Mouse (Mus musculus) embryonic fibroblast, embryonic 13.5 days (primary cell): ENCODE measurements around the gene Ankrd11. TPM values are rescaled to one million over a fixed set of nuclear protein-coding genes. Genes with fewer than 3 reads are reported as not detected.

Experiments
- H3K27ac ChIP-seq: 2 replicates; pipeline ENCODE4 v1.5.1; 2012; ENCODE audit warnings: low read length, control low read depth, inconsistent platforms; ENCODE audit not compliant: insufficient read depth
- H3K4me1 ChIP-seq: 2 replicates; pipeline ENCODE4 v1.6.1; 2011; ENCODE audit warnings: low read length; ENCODE audit not compliant: control insufficient read depth, insufficient read depth
- H3K4me3 ChIP-seq: 2 replicates; pipeline ENCODE4 v1.5.1; 2011; ENCODE audit warnings: mild to moderate bottlenecking, control low read depth, low read length; ENCODE audit not compliant: insufficient read depth
- CTCF ChIP-seq: IDR thresholded peaks from 2 replicates; pipeline ENCODE4 v1.5.1; 2011; ENCODE audit warnings: mild to moderate bottlenecking, control low read depth, low read length, moderate library complexity, borderline replicate concordance; ENCODE audit not compliant: insufficient read depth
- POLR2A ChIP-seq: IDR thresholded peaks from 2 replicates; pipeline ENCODE4 v1.6.1; 2011; ENCODE audit warnings: low read depth, mild to moderate bottlenecking, control low read depth, low read length, moderate library complexity
- polyA plus RNA-seq: library from polyadenylated mRNA; stranded (reverse); fragments of >200 nt; gene quantifications from 2 replicates; pipeline ENCODE4 v1.2.4, GENCODE M21; 2011; ENCODE audit warnings: low read depth; ENCODE audit not compliant: missing spikeins, insufficient read length

Gene Ankrd11
- polyA plus RNA-seq, 1 experiment = 83.5 TPM

- no peak overlapping the region for H3K27ac ChIP-seq
- no peaks in the 10 kb centered on the region for H3K4me1 ChIP-seq
- TF ChIP-seq POLR2A = no peak
- TF ChIP-seq CTCF = peak; percentile 12; the same call in 1 of the 2 replicates
- H3K4me3 ChIP-seq = no peak overlapping the region
These were observed 176.6 kb downstream of the Ankrd11 start for GRCm38 (mm10) chr8:122865441-122865840.

GRCm38 (mm10) chr8:122864719-122865129 lies 177.4 kb downstream of the Ankrd11 start:
- TF ChIP-seq CTCF = no peak
- no peak for TF ChIP-seq POLR2A
- H3K4me1 ChIP-seq = no peaks in the 10 kb centered on the region
- no peak overlapping the region for H3K4me3 ChIP-seq
- H3K27ac ChIP-seq = no peak overlapping the region

- Histone ChIP-seq H3K4me3 (no peak overlapping the region), H3K27ac (no peak overlapping the region), H3K4me1 (no peaks in the 10 kb centered on the region)
- TF ChIP-seq POLR2A (no peak), CTCF (no peak)
These were observed 182.2 kb downstream of the Ankrd11 start for GRCm38 (mm10) chr8:122859843-122860242.

GRCm38 (mm10) chr8:122856288-122856687 lies 185.8 kb downstream of the Ankrd11 start:
- H3K4me3 ChIP-seq = no peak overlapping the region
- TF ChIP-seq CTCF (no peak), POLR2A (no peak)

GRCm38 (mm10) chr8:122855123-122855522 lies 187.0 kb downstream of the Ankrd11 start:
- peaks cover 6% of the 10 kb centered on the region; the same call in 1 of the 2 replicates for H3K4me1 ChIP-seq
- no peak overlapping the region for H3K27ac ChIP-seq
- TF ChIP-seq CTCF = no peak
- no peak for TF ChIP-seq POLR2A
- no peak overlapping the region for H3K4me3 ChIP-seq

More at GRCm38 (mm10) chr8:122856288-122856687, 185.8 kb downstream of the Ankrd11 start:
- Histone ChIP-seq H3K27ac (no peak overlapping the region), H3K4me1 (0 out of 2 replicates have a peak, but pooled peaks cover 6% of the 10 kb centered on the region)

GRCm38 (mm10) chr8:122854388-122854787 lies 187.7 kb downstream of the Ankrd11 start:
- H3K27ac ChIP-seq = no peak overlapping the region
- H3K4me3 ChIP-seq = no peak overlapping the region
- TF ChIP-seq POLR2A (no peak), CTCF (no peak)
- H3K4me1 ChIP-seq = peaks cover 6% of the 10 kb centered on the region; the same call in 1 of the 2 replicates

- TF ChIP-seq POLR2A (no peak), CTCF (no peak)
- 0 out of 2 replicates have a peak overlapping the region, but pooled peaks have one; percentile 5 for H3K27ac ChIP-seq
These were observed 188.7 kb downstream of the Ankrd11 start for GRCm38 (mm10) chr8:122853340-122853771.

GRCm38 (mm10) chr8:122852546-122852905 lies 189.6 kb downstream of the Ankrd11 start:
- no peak overlapping the region for H3K4me3 ChIP-seq
- H3K4me1 ChIP-seq = peaks cover 6% of the 10 kb centered on the region; the same call in 1 of the 2 replicates
- no peak for TF ChIP-seq CTCF
- no peak for TF ChIP-seq POLR2A

More at GRCm38 (mm10) chr8:122853340-122853771, 188.7 kb downstream of the Ankrd11 start:
- Histone ChIP-seq H3K4me1 (peaks cover 6% of the 10 kb centered on the region; the same call in 1 of the 2 replicates), H3K4me3 (no peak overlapping the region)

GRCm38 (mm10) chr8:122851692-122852545 lies 190.2 kb downstream of the Ankrd11 start:
- no peak overlapping the region for H3K4me3 ChIP-seq
- H3K27ac ChIP-seq = no peak overlapping the region
- peaks cover 6% of the 10 kb centered on the region; the same call in 1 of the 2 replicates for H3K4me1 ChIP-seq
- TF ChIP-seq CTCF (no peak), POLR2A (no peak)

More at GRCm38 (mm10) chr8:122852546-122852905, 189.6 kb downstream of the Ankrd11 start:
- no peak overlapping the region for H3K27ac ChIP-seq
